In genomic region chr15:21407324-21408044, GRCm38 (mm10) we compare ENCODE assay signal across 8 mouse cellular contexts.
DNase-seq lines count a peak whose midpoint lies in the region; ATAC-seq lines count a peak whose summit lies in the region.

No protein-coding gene starts in this region.

- intact Hi-C loops in heart, postnatal 25 days (cut with DNase I) = loop anchor here (5.0 kb wide), 1 partner anchor 1005 kb away; no protein-coding TSS in a partner anchor

- no peak overlapping the region for H3K9ac ChIP-seq in hindbrain, embryonic 14.5 days

- H3K9me3 ChIP-seq in hindbrain, embryonic 14.5 days (ENCODE audit: control insufficient read depth, low read length) = no peaks in the 10 kb centered on the region

- H3K4me3 ChIP-seq in hindbrain, embryonic 14.5 days (replicated peaks; ENCODE audit: low read length) = no peak overlapping the region

- no peaks in the 10 kb centered on the region for H3K4me1 ChIP-seq in hindbrain, embryonic 14.5 days (replicated peaks; ENCODE audit: control insufficient read depth, insufficient read depth, low read length)

- no peak overlapping the region for H3K4me2 ChIP-seq in hindbrain, embryonic 14.5 days (replicated peaks)

- WGBS in hindbrain, embryonic 14.5 days = 67% methylated on average over 2 of the region's 2 CpGs

- H3K27me3 ChIP-seq in hindbrain, embryonic 14.5 days (ENCODE audit: control insufficient read depth, insufficient read depth, low read length) = no peaks in the 10 kb centered on the region

- no peaks in the 10 kb centered on the region for H3K36me3 ChIP-seq in hindbrain, embryonic 14.5 days (replicated peaks; ENCODE audit: control insufficient read depth, insufficient read depth)

- no peak overlapping the region for H3K27ac ChIP-seq in hindbrain, embryonic 14.5 days

- ATAC-seq in hindbrain, embryonic 14.5 days (ENCODE audit: low FRiP score) = peak; percentile 70

- DNase-seq in heart, adult 8-10 months (ENCODE audit: low spot score) = peak; percentile 6
- no peak for DNase-seq in heart, postnatal 25 days (ENCODE audit: low spot score)
- peak; percentile 1 for DNase-seq in ovary, postnatal 14 days (ENCODE audit: low spot score)
- DNase-seq in ovary, postnatal 36 days (ENCODE audit: low spot score) = no peak
- peak; percentile 82 for DNase-seq in hindbrain, embryonic 14.5 days (ENCODE audit: low spot score)
- DNase-seq in retina, embryonic 14.5 days (ENCODE audit: low spot score) = peak; percentile 79
- DNase-seq in yolk sac, embryonic 10.5 days (ENCODE audit: low spot score) = no peak
- DNase-seq in urinary bladder, adult 18-20 months (ENCODE audit: low spot score in 2 of 2) = no peak

Comparison
In these comparisons a context has a peak if more than half of its experiments do, and no peak if none do; other contexts are left out.
1. DNase-seq: peak in heart, adult 8-10 months (single experiment), ovary, postnatal 14 days (single experiment), hindbrain, embryonic 14.5 days (single experiment) and retina, embryonic 14.5 days (single experiment); none in heart, postnatal 25 days (single experiment), ovary, postnatal 36 days (single experiment), yolk sac, embryonic 10.5 days (single experiment) and urinary bladder, adult 18-20 months (0 of 2).